Mouse (Mus musculus) C2C12 (cell line): ENCODE measurements around the gene Mt4.

Experiments used
- CTCF ChIP-seq: IDR thresholded peaks from one replicate; pipeline ENCODE4 v1.5.1; 2011; ENCODE audit not compliant: control insufficient read depth, insufficient read depth, insufficient read length
- MAX ChIP-seq: IDR thresholded peaks from one replicate; pipeline ENCODE4 v1.6.1; 2011; ENCODE audit warnings: mild to moderate bottlenecking, control low read depth

DNA sequence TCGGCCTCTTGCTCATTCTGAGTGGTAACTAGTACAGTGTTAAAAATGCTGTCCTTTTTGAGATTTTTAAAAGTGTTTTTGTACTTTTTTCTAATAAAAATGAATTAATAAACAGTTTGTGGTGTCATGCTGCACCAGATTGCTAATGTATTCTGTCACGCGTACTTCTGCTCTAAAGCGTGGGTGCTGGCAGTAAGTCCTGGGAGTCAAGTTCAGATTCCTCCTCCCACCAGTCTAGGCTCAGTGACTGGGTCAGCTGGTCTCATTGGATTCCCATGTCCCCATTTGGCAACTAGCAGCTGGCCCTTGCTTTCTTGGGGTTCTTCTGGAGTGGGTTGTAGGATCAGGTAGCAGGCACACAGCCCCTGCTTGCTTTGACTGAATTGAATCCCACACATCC lies 6.9 kb upstream of the Mt4 start:
- no peak for TF ChIP-seq CTCF
- no peak for TF ChIP-seq MAX
